Comparison of ENCODE assay signal across 24 mouse cellular contexts in genomic region chr19:30317314-30317713, GRCm38 (mm10).
DNase-seq lines count a peak whose midpoint lies in the region; ATAC-seq lines count a peak whose summit lies in the region.
"Had no signal": no experiment of that assay in that cellular context is flagged by ENCODE, and none has a peak within 500 bp of the region (broad histone marks: within the 10 kb centered on the region; RNA-seq: fewer than 3 reads in every experiment).

No protein-coding gene starts in this region.

- 89% methylated on average over 3 of the region's 3 CpGs for WGBS in kidney, embryonic 14.5 days
- 84% methylated on average over 3 of the region's 3 CpGs for WGBS in hindbrain, embryonic 14.5 days

- peak; percentile 26 for DNase-seq in 3134 (ENCODE audit: extremely low read depth, insufficient read length, low spot score)
- DNase-seq in 3T3-L1 (ENCODE audit: low read depth, low spot score) = peak; percentile 60
- peak; percentile 17 for DNase-seq in NIH3T3 (ENCODE audit: low read depth)
- DNase-seq in fibroblast of lung, adult 2 months (ENCODE audit: low read depth) = peak; percentile 85
- DNase-seq in heart, postnatal 14 days = no peak
- DNase-seq in heart, postnatal 10 days = no peak
- no peak for DNase-seq in hindbrain, embryonic 14.5 days (ENCODE audit: low spot score)
- DNase-seq: adrenal gland, adult 8-10 months; adrenal gland, postnatal 14 days; adrenal gland, postnatal 36 days; cerebellum, adult 11-12 months; cerebellum, adult 8-10 months; cerebellum, adult 9-11 months; cerebellum, postnatal 14 days; cerebellum, postnatal 36 days; embryo, embryonic 11 days; forebrain, postnatal 0 days had no signal

- ATAC-seq in kidney, embryonic 14.5 days (ENCODE audit: low FRiP score, low TSS enrichment) = no peak
- no peak for ATAC-seq in hindbrain, embryonic 14.5 days (ENCODE audit: low FRiP score)
- ATAC-seq: activated CD4-positive, CD25-positive, alpha-beta regulatory T cell, adult 4 months; forebrain, embryonic 13.5 days; forebrain, embryonic 15.5 days; forebrain, postnatal 0 days had no signal

- no peaks in the 10 kb centered on the region for H3K27me3 ChIP-seq in kidney, embryonic 14.5 days (ENCODE audit: control insufficient read depth, insufficient read depth, low read length)
- no peaks in the 10 kb centered on the region for H3K27me3 ChIP-seq in hindbrain, embryonic 14.5 days (ENCODE audit: control insufficient read depth, insufficient read depth, low read length)
- H3K27me3 ChIP-seq: embryonic facial prominence, embryonic 12.5 days; embryonic facial prominence, embryonic 15.5 days; forebrain, embryonic 13.5 days; forebrain, embryonic 15.5 days had no signal

- no peaks in the 10 kb centered on the region for H3K9me3 ChIP-seq in kidney, embryonic 14.5 days (ENCODE audit: control insufficient read depth, low read length)
- no peaks in the 10 kb centered on the region for H3K9me3 ChIP-seq in hindbrain, embryonic 14.5 days (ENCODE audit: control insufficient read depth, low read length)
- H3K9me3 ChIP-seq: embryonic facial prominence, embryonic 12.5 days; embryonic facial prominence, embryonic 15.5 days; forebrain, embryonic 13.5 days; forebrain, embryonic 15.5 days had no signal

- intact Hi-C loops in heart, postnatal 14 days (cut with DNase I) = no loop called here
- intact Hi-C loops in heart, postnatal 10 days (cut with DNase I) = no loop called here

- H3K4me3 ChIP-seq in kidney, embryonic 14.5 days (ENCODE audit: low read length) = no peak overlapping the region
- no peak overlapping the region for H3K4me3 ChIP-seq in hindbrain, embryonic 14.5 days (replicated peaks; ENCODE audit: low read length)
- H3K4me3 ChIP-seq: embryonic facial prominence, embryonic 12.5 days; embryonic facial prominence, embryonic 15.5 days; erythroblast, embryonic 14.5 days; forebrain, embryonic 13.5 days; forebrain, embryonic 15.5 days had no signal

- H3K27ac ChIP-seq in kidney, embryonic 14.5 days (ENCODE audit: low read depth, low read length) = no peak overlapping the region
- H3K27ac ChIP-seq in hindbrain, embryonic 14.5 days = no peak overlapping the region
- H3K27ac ChIP-seq: embryonic facial prominence, embryonic 12.5 days; embryonic facial prominence, embryonic 15.5 days; forebrain, embryonic 13.5 days; forebrain, embryonic 15.5 days had no signal

- H3K4me2 ChIP-seq in kidney, embryonic 14.5 days (replicated peaks; ENCODE audit: low read depth, low read length) = no peak overlapping the region
- no peak overlapping the region for H3K4me2 ChIP-seq in hindbrain, embryonic 14.5 days (replicated peaks)
- H3K4me2 ChIP-seq: embryonic facial prominence, embryonic 12.5 days; embryonic facial prominence, embryonic 15.5 days; forebrain, embryonic 13.5 days; forebrain, embryonic 15.5 days had no signal

- H3K4me1 ChIP-seq in kidney, embryonic 14.5 days (ENCODE audit: control insufficient read depth, insufficient read depth, low read length) = no peaks in the 10 kb centered on the region
- H3K4me1 ChIP-seq in hindbrain, embryonic 14.5 days (replicated peaks; ENCODE audit: control insufficient read depth, insufficient read depth, low read length) = no peaks in the 10 kb centered on the region
- H3K4me1 ChIP-seq: embryonic facial prominence, embryonic 12.5 days; embryonic facial prominence, embryonic 15.5 days; forebrain, embryonic 13.5 days; forebrain, embryonic 15.5 days had no signal

- H3K36me3 ChIP-seq in kidney, embryonic 14.5 days (ENCODE audit: control insufficient read depth, insufficient read depth, low read length) = no peaks in the 10 kb centered on the region
- no peaks in the 10 kb centered on the region for H3K36me3 ChIP-seq in hindbrain, embryonic 14.5 days (replicated peaks; ENCODE audit: control insufficient read depth, insufficient read depth)
- H3K36me3 ChIP-seq: embryonic facial prominence, embryonic 12.5 days; embryonic facial prominence, embryonic 15.5 days; forebrain, embryonic 15.5 days had no signal

- H3K9ac ChIP-seq in kidney, embryonic 14.5 days (ENCODE audit: low read depth, low read length) = no peak overlapping the region
- H3K9ac ChIP-seq in hindbrain, embryonic 14.5 days = no peak overlapping the region
- H3K9ac ChIP-seq: embryonic facial prominence, embryonic 12.5 days; embryonic facial prominence, embryonic 15.5 days; forebrain, embryonic 13.5 days; forebrain, embryonic 15.5 days; forebrain, postnatal 0 days had no signal

Comparison
In these comparisons a context has a peak if more than half of its experiments do, and no peak if none do; other contexts are left out.
1. DNase-seq: peak in 3134 (single experiment), 3T3-L1 (single experiment), NIH3T3 (single experiment) and fibroblast of lung, adult 2 months (single experiment); none in heart, postnatal 14 days (0 of 2), heart, postnatal 10 days (0 of 2) and hindbrain, embryonic 14.5 days (single experiment).